Mouse (Mus musculus): ENCODE measurements around the gene Scnm1. TPM values are rescaled to one million over a fixed set of nuclear protein-coding genes. Genes with fewer than 3 reads are reported as not detected.
"Not testable (repeated sequence)": the region's sequence is repeated elsewhere in the genome, so short reads cannot be mapped to it uniquely, and the experiment has no call there.

The Scnm1 gene
- polyA plus RNA-seq, 1 experiment from 2014 or later: 59.1 TPM

GRCm38 (mm10) chr3:95130081-95130480 lies 3.7 kb downstream of the Scnm1 start:
- 85% methylated on average over 5 of the region's 5 CpGs for WGBS
- ATAC-seq (ENCODE audit: insufficient read depth, low FRiP score, low read depth): no peak
- no peak overlapping the region for H3K27ac ChIP-seq

GRCm38 (mm10) chr3:95129226-95129651 lies 4.6 kb downstream of the Scnm1 start:
- no peaks in the 10 kb centered on the region for H3K9me3 ChIP-seq
- 52% methylated on average over 6 of the region's 6 CpGs for WGBS

More at GRCm38 (mm10) chr3:95130081-95130480, 3.7 kb downstream of the Scnm1 start:
- H3K9ac ChIP-seq: no peak overlapping the region
- H3K9me3 ChIP-seq: no peaks in the 10 kb centered on the region
- peaks cover 9% of the 10 kb centered on the region; the same call in 1 of the 2 replicates for H3K4me1 ChIP-seq
- H3K4me3 ChIP-seq (replicated peaks): no peak overlapping the region
- no peaks in the 10 kb centered on the region for H3K36me3 ChIP-seq
- no peak overlapping the region for H3K4me2 ChIP-seq
- no peaks in the 10 kb centered on the region for H3K27me3 ChIP-seq (replicated peaks)

GRCm38 (mm10) chr3:95124972-95125371 lies 8.8 kb downstream of the Scnm1 start:
- no peak for ATAC-seq (ENCODE audit: insufficient read depth, low FRiP score, low read depth)
- H3K4me2 ChIP-seq: no peak overlapping the region
- no peaks in the 10 kb centered on the region for H3K27me3 ChIP-seq (replicated peaks)
- H3K9ac ChIP-seq: no peak overlapping the region
- H3K36me3 ChIP-seq: peaks cover 26% of the 10 kb centered on the region
- H3K9me3 ChIP-seq: no peaks in the 10 kb centered on the region
- H3K27ac ChIP-seq: peak overlapping the region; percentile 19; the same call in 1 of the 2 replicates
- WGBS: 8% methylated on average over 5 of the region's 5 CpGs
- H3K4me1 ChIP-seq: 0 out of 2 replicates have a peak, but pooled peaks cover 13% of the 10 kb centered on the region
- no peak overlapping the region for H3K4me3 ChIP-seq (replicated peaks)

More at GRCm38 (mm10) chr3:95129226-95129651, 4.6 kb downstream of the Scnm1 start:
- Histone ChIP-seq H3K4me1 (0 out of 2 replicates have a peak, but pooled peaks cover 15% of the 10 kb centered on the region), H3K9ac (no peak overlapping the region), H3K27me3 (replicated peaks) (no peaks in the 10 kb centered on the region), H3K4me2 (no peak overlapping the region), H3K36me3 (no peaks in the 10 kb centered on the region), H3K4me3 (replicated peaks) (no peak overlapping the region), H3K27ac (no peak overlapping the region)
- ATAC-seq (ENCODE audit: insufficient read depth, low FRiP score, low read depth): no peak

GRCm38 (mm10) chr3:95124246-95124645 lies 9.6 kb downstream of the Scnm1 start, which contains the start of gene Tmod4:
Gene Tmod4 (plus strand): TSS chr3:95124476.
- Histone ChIP-seq H3K4me1 (0 out of 2 replicates have a peak, but pooled peaks cover 13% of the 10 kb centered on the region), H3K9ac (no peak within 1 kb of the TSS), H3K4me2 (no peak within 1 kb of the TSS), H3K27me3 (replicated peaks) (no peaks in the 10 kb centered on the region), H3K4me3 (replicated peaks) (no peak within 1 kb of the TSS), H3K27ac (peak within 1 kb of the TSS; percentile 19), H3K36me3 (peaks cover 33% of the 10 kb centered on the region), H3K9me3 (no peaks in the 10 kb centered on the region)
- 46% methylated on average over 6 of the region's 6 CpGs for WGBS
- ATAC-seq (ENCODE audit: insufficient read depth, low FRiP score, low read depth): no peak

DNA sequence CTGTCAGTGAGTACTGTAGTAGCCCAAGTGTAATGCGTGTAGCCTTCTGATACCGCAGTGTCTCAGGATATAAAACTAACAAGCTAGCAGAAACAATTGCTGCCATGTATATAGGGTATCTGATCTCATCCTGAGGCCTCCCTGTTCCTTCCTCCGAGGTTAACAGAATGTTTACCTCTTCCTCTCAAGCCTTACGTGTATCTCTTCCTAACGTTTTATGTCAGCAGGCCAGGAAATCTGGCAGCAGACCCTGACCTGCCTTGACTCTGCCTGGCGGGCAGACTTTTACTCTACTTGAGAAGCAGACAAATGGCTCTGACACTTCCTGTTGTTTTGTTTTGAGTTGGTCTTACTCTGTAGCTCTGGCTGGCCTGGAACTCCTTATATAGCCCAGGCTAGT lies 12.2 kb downstream of the Scnm1 start:
- Histone ChIP-seq H3K4me3 (replicated peaks) (no peak overlapping the region), H3K27me3 (replicated peaks) (no peaks in the 10 kb centered on the region), H3K36me3 (peaks cover 47% of the 10 kb centered on the region), H3K4me2 (no peak overlapping the region), H3K9me3 (no peaks in the 10 kb centered on the region), H3K9ac (no peak overlapping the region), H3K4me1 (0 out of 2 replicates have a peak, but pooled peaks cover 13% of the 10 kb centered on the region), H3K27ac (peak overlapping the region; percentile 55; the same call in 1 of the 2 replicates)
- 60% methylated on average over 6 of the region's 6 CpGs for WGBS
- no peak for ATAC-seq (ENCODE audit: insufficient read depth, low FRiP score, low read depth)

GRCm38 (mm10) chr3:95117751-95118150 lies 16.1 kb downstream of the Scnm1 start:
- ATAC-seq (ENCODE audit: insufficient read depth, low FRiP score, low read depth): no peak
- Histone ChIP-seq H3K4me3 (replicated peaks) (no peak overlapping the region), H3K4me1 (no peaks in the 10 kb centered on the region), H3K4me2 (no peak overlapping the region), H3K27ac (no peak overlapping the region), H3K27me3 (replicated peaks) (no peaks in the 10 kb centered on the region), H3K36me3 (peaks cover 54% of the 10 kb centered on the region), H3K9ac (no peak overlapping the region), H3K9me3 (no peaks in the 10 kb centered on the region)
- WGBS: 85% methylated on average over 2 of the region's 2 CpGs

DNA sequence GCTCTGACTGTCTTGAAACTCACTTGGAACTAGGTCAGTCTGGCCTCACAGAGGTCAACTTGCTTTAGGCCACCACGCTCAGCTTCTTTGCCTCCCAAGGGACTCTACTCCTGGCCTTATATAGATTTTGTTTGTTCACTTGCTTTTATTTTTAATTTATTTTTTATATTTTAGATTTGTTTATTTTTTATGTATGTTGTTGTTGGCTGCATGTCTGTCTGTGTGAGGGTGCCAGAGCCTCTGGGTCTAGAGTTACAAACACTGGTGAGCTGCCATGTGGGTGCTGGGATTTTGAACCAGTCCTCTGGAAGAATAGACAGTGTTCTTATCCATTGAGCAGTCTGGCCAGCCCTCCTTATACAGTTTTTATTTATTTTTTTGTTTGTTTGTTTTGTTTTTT lies 21.1 kb downstream of the Scnm1 start:
- no peak for ATAC-seq (ENCODE audit: insufficient read depth, low FRiP score, low read depth)
- Histone ChIP-seq H3K4me1 (peaks cover 7% of the 10 kb centered on the region; the same call in 1 of the 2 replicates), H3K36me3 (peaks cover 14% of the 10 kb centered on the region; the same call in 1 of the 2 replicates), H3K27me3 (replicated peaks) (no peaks in the 10 kb centered on the region), H3K27ac (no peak overlapping the region), H3K4me3 (replicated peaks) (no peak overlapping the region), H3K9ac (no peak overlapping the region), H3K4me2 (peak overlapping the region; percentile 60; the same call in 1 of the 2 replicates), H3K9me3 (no peaks in the 10 kb centered on the region)
- 94% methylated on average over 1 of the region's 1 CpGs for WGBS

DNA sequence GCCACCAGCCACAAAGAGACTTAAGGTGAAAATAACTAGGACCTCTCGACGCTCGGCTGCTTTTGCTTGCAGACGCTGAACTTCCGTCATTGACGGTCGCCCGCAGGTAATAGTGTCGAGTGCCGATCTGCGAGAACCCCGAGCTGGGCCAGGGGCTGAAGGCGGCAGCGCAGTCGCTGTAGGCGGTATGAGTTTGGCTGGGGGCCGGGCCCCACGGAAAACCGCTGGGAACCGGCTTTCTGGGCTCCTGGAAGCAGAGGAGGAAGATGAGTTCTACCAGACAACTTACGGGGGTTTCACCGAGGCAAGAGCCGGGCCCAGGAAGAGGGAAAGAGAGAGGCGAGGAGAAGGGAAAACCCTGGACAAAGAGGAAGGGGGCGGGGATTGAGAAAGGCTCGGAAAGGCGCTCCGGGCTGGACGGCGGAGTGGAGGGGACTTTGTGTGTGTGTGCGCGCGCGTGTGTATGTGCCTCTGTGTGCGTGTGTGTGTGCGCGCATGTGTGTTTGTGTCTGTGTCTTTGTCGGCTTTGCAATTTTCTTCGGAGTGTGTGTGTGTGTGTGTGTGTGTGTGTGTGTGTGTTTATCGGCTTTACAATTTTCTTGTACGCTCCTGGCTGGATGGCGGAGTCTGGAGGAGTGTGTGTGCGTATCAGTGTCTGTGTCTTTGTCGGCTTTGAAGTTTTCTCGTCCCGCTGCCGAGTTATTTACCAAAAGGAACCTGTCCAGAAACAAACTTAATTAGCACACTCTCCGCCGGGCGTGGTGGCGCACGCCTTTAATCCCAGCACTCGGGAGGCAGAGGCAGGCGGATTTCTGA lies 22.7 kb downstream of the Scnm1 start, which contains the start of gene Vps72:
TSS of gene Vps72 (plus strand) at position 112 of the 816 bp plus-strand sequence.
- peak within 1 kb of the TSS; percentile 68 for H3K9ac ChIP-seq
- peak within 1 kb of the TSS; percentile 60 for H3K4me2 ChIP-seq
- under 1% methylated on average over 54 of the region's 54 CpGs for WGBS
- peak; percentile 70 for ATAC-seq (ENCODE audit: insufficient read depth, low FRiP score, low read depth)
- H3K27me3 ChIP-seq (replicated peaks): no peaks in the 10 kb centered on the region
- H3K4me3 ChIP-seq (replicated peaks): peak within 1 kb of the TSS; percentile 79
- H3K36me3 ChIP-seq: 0 out of 2 replicates have a peak, but pooled peaks cover 9% of the 10 kb centered on the region
- peak within 1 kb of the TSS; percentile 98 for H3K27ac ChIP-seq
- H3K4me1 ChIP-seq: peaks cover 7% of the 10 kb centered on the region; the same call in 1 of the 2 replicates
- H3K9me3 ChIP-seq: no peaks in the 10 kb centered on the region

DNA sequence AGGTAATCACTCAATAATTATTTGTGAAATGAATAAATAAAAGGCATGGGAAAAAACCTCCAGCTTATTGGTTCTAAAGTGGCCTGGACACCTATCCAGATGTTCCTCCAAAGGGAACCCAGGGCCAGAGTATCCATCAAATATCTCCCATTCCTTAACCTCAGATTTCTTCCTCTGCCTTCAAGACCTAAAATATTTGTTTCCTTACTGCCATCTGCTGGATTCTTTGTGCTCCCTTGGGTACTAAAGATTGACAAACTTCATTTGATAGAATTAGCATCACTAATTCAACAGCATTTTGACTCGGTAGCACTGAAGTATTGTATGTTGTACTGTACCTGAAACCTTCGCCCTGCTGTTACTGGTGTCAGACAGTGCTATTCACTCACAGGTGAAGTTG lies 25.9 kb downstream of the Scnm1 start:
- Histone ChIP-seq H3K9me3 (no peaks in the 10 kb centered on the region), H3K36me3 (no peaks in the 10 kb centered on the region), H3K4me1 (peaks cover 11% of the 10 kb centered on the region), H3K9ac (no peak overlapping the region), H3K27me3 (replicated peaks) (no peaks in the 10 kb centered on the region), H3K4me3 (replicated peaks) (no peak overlapping the region), H3K27ac (no peak overlapping the region), H3K4me2 (no peak overlapping the region)
- 65% methylated on average over 2 of the region's 2 CpGs for WGBS
- no peak for ATAC-seq (ENCODE audit: insufficient read depth, low FRiP score, low read depth)

DNA sequence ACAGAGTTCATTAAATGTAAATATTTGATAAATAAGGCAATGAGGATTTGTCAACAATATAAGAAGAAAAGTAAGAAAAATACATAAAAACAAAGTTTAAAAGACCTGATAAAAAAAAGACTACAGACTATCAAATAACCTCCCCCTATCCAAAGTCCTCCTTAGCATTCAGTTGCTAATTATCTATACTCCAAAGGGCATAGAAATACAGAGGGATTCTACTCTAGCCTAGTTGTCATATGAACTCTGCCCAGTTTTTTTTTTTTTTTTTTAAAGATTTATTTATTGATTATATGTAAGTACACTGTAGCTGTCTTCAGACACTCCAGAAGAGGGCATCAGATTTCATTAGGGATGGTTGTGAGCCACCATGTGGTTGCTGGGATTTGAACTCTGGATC lies 26.5 kb downstream of the Scnm1 start:
- not testable (repeated sequence) for H3K9ac ChIP-seq; H3K9me3 ChIP-seq; ATAC-seq (ENCODE audit: insufficient read depth, low FRiP score, low read depth); H3K36me3 ChIP-seq; H3K4me1 ChIP-seq; H3K27ac ChIP-seq; H3K27me3 ChIP-seq (replicated peaks)
- H3K4me3 ChIP-seq (replicated peaks): peak overlapping the region; percentile 89; the same call in 1 of the 2 replicates
- H3K4me2 ChIP-seq: peak overlapping the region; percentile 70

- H3K36me3 ChIP-seq: no peaks in the 10 kb centered on the region
- peak within 1 kb of the TSS; percentile 92 for H3K9ac ChIP-seq
- H3K27ac ChIP-seq: peak within 1 kb of the TSS; percentile 84
- peak within 1 kb of the TSS; percentile 70 for H3K4me2 ChIP-seq
- peak; percentile 87 for ATAC-seq (ENCODE audit: insufficient read depth, low FRiP score, low read depth)
- H3K9me3 ChIP-seq: no peaks in the 10 kb centered on the region
- H3K4me3 ChIP-seq (replicated peaks): peak within 1 kb of the TSS; percentile 89
- peaks cover 4% of the 10 kb centered on the region for H3K4me1 ChIP-seq
- WGBS: under 1% methylated on average over 49 of the region's 51 CpGs
- H3K27me3 ChIP-seq (replicated peaks): no peaks in the 10 kb centered on the region
Observed at GRCm38 (mm10) chr3:95106338-95107117, 27.3 kb downstream of the Scnm1 start, which contains the start of gene Pip5k1a. Gene Pip5k1a (minus strand): TSS chr3:95106930.
